Mouse (Mus musculus) limb, embryonic 10.5 days (tissue): Measurements from ENCODE around the gene Abcg1. TPM values are rescaled to one million over a fixed set of nuclear protein-coding genes. Genes with fewer than 3 reads are reported as not detected.
A peak's percentile ranks its signal among the peaks of the same experiment; 100 is the strongest.

Experiments used
- DNase-seq: peaks from one replicate; pipeline ENCODE4 v3.0.0-alpha.2; 2017; ENCODE audit warnings: low spot score
- H3K27ac ChIP-seq: fragments of 300-500 bp; sonication (generic); 2 replicates; pipeline ENCODE4 v1.5.1; 2016; ENCODE audit warnings: mild to moderate bottlenecking
- H3K27me3 ChIP-seq: fragments of 300-500 bp; sonication (generic); 2 replicates; pipeline ENCODE4 v1.6.1; 2016; ENCODE audit warnings: low read depth, mild to moderate bottlenecking; ENCODE audit not compliant: poor library complexity, severe bottlenecking
- H3K36me3 ChIP-seq: fragments of 300-500 bp; sonication (generic); 2 replicates; pipeline ENCODE4 v1.6.1; 2016; ENCODE audit warnings: mild to moderate bottlenecking, moderate library complexity
- H3K4me1 ChIP-seq: fragments of 300-500 bp; sonication (generic); 2 replicates; pipeline ENCODE4 v1.6.1; 2016
- H3K4me3 ChIP-seq: fragments of 300-500 bp; sonication (generic); 2 replicates; pipeline ENCODE4 v1.5.1; 2016; ENCODE audit warnings: mild to moderate bottlenecking, moderate library complexity
- H3K9me3 ChIP-seq: fragments of 300-500 bp; sonication (generic); replicated peaks from 2 replicates; pipeline ENCODE4 v1.6.1; 2016; ENCODE audit warnings: mild to moderate bottlenecking
- WGBS: fragments of 180-500 bp; shearing (Covaris S2); methylation state at CpG from one replicate; pipeline ENCODE4 v1.1.7; 2016; 5-methylcytosine and 5-hydroxymethylcytosine counted together
- polyA plus RNA-seq: library from polyadenylated mRNA; unstranded; fragments of >200 nt; fragmentation: Nextera tagmentation; extraction: Ambion mirVana; gene quantifications from 2 replicates; pipeline ENCODE4 v1.2.1, GENCODE M21; 2016

Gene Abcg1
- polyA plus RNA-seq, 1 experiment from 2014 or later, result 5.0 TPM

- Histone ChIP-seq H3K36me3 (no peaks in the 10 kb centered on the region), H3K4me3 (no peak overlapping the region), H3K27me3 (no peaks in the 10 kb centered on the region), H3K9me3 (no peaks in the 10 kb centered on the region), H3K27ac (no peak overlapping the region), H3K4me1 (0 out of 2 replicates have a peak, but pooled peaks cover 9% of the 10 kb centered on the region)
- no peak for DNase-seq
- 89% methylated on average over 4 of the region's 4 CpGs for WGBS
These were observed 28.1 kb upstream of the Abcg1 start for GRCm38 (mm10) chr17:31029407-31029806.

GRCm38 (mm10) chr17:31032341-31032740 lies 25.1 kb upstream of the Abcg1 start:
- Histone ChIP-seq H3K27ac (no peak overlapping the region), H3K27me3 (no peaks in the 10 kb centered on the region), H3K9me3 (no peaks in the 10 kb centered on the region), H3K4me3 (no peak overlapping the region), H3K36me3 (no peaks in the 10 kb centered on the region), H3K4me1 (0 out of 2 replicates have a peak, but pooled peaks cover 9% of the 10 kb centered on the region)
- WGBS, result 95% methylated on average over 4 of the region's 4 CpGs
- no peak for DNase-seq

GRCm38 (mm10) chr17:31033251-31033650 lies 24.2 kb upstream of the Abcg1 start:
- no peak for DNase-seq
- no peak overlapping the region for H3K27ac ChIP-seq
- no peaks in the 10 kb centered on the region for H3K9me3 ChIP-seq
- H3K4me3 ChIP-seq, result no peak overlapping the region
- H3K27me3 ChIP-seq, result no peaks in the 10 kb centered on the region
- H3K4me1 ChIP-seq, result 0 out of 2 replicates have a peak, but pooled peaks cover 8% of the 10 kb centered on the region
- H3K36me3 ChIP-seq, result no peaks in the 10 kb centered on the region
- WGBS, result 82% methylated on average over 2 of the region's 2 CpGs

GRCm38 (mm10) chr17:31034165-31034564 lies 23.3 kb upstream of the Abcg1 start:
- no peak overlapping the region for H3K4me3 ChIP-seq
- no peaks in the 10 kb centered on the region for H3K27me3 ChIP-seq
- H3K36me3 ChIP-seq, result no peaks in the 10 kb centered on the region
- no peak overlapping the region for H3K27ac ChIP-seq
- 69% methylated on average over 5 of the region's 5 CpGs for WGBS
- no peak for DNase-seq
- H3K4me1 ChIP-seq, result 0 out of 2 replicates have a peak, but pooled peaks cover 6% of the 10 kb centered on the region
- no peaks in the 10 kb centered on the region for H3K9me3 ChIP-seq

GRCm38 (mm10) chr17:31034674-31035356 lies 22.7 kb upstream of the Abcg1 start:
- H3K9me3 ChIP-seq, result no peaks in the 10 kb centered on the region
- DNase-seq, result no peak
- no peaks in the 10 kb centered on the region for H3K27me3 ChIP-seq
- 90% methylated on average over 9 of the region's 9 CpGs for WGBS
- H3K4me3 ChIP-seq, result no peak overlapping the region
- no peaks in the 10 kb centered on the region for H3K36me3 ChIP-seq
- no peak overlapping the region for H3K27ac ChIP-seq
- H3K4me1 ChIP-seq, result 0 out of 2 replicates have a peak, but pooled peaks cover 6% of the 10 kb centered on the region

- H3K27me3 ChIP-seq, result no peaks in the 10 kb centered on the region
- WGBS, result 91% methylated on average over 22 of the region's 22 CpGs
- H3K27ac ChIP-seq, result no peak overlapping the region; the same call in 1 of the 2 replicates
- H3K9me3 ChIP-seq, result no peaks in the 10 kb centered on the region
- no peak overlapping the region for H3K4me3 ChIP-seq
- H3K36me3 ChIP-seq, result no peaks in the 10 kb centered on the region
- no peak for DNase-seq
- 0 out of 2 replicates have a peak, but pooled peaks cover 6% of the 10 kb centered on the region for H3K4me1 ChIP-seq
These were observed 21.2 kb upstream of the Abcg1 start for GRCm38 (mm10) chr17:31036168-31036876.

GRCm38 (mm10) chr17:31037331-31037730 lies 20.1 kb upstream of the Abcg1 start:
- H3K4me1 ChIP-seq, result 0 out of 2 replicates have a peak, but pooled peaks cover 6% of the 10 kb centered on the region
- no peaks in the 10 kb centered on the region for H3K9me3 ChIP-seq
- no peak overlapping the region for H3K27ac ChIP-seq
- no peak for DNase-seq
- H3K36me3 ChIP-seq, result no peaks in the 10 kb centered on the region
- no peaks in the 10 kb centered on the region for H3K27me3 ChIP-seq
- H3K4me3 ChIP-seq, result no peak overlapping the region
- WGBS, result 80% methylated on average over 8 of the region's 8 CpGs

- H3K27me3 ChIP-seq, result no peaks in the 10 kb centered on the region
- H3K9me3 ChIP-seq, result no peaks in the 10 kb centered on the region
- 86% methylated on average over 4 of the region's 4 CpGs for WGBS
- no peak overlapping the region for H3K27ac ChIP-seq
- H3K4me3 ChIP-seq, result no peak overlapping the region
- DNase-seq, result no peak
- H3K4me1 ChIP-seq, result 0 out of 2 replicates have a peak, but pooled peaks cover 6% of the 10 kb centered on the region
- no peaks in the 10 kb centered on the region for H3K36me3 ChIP-seq
These were observed 19.1 kb upstream of the Abcg1 start for GRCm38 (mm10) chr17:31038381-31038780.

- Histone ChIP-seq H3K4me3 (no peak overlapping the region), H3K4me1 (0 out of 2 replicates have a peak, but pooled peaks cover 3% of the 10 kb centered on the region), H3K36me3 (no peaks in the 10 kb centered on the region), H3K27me3 (no peaks in the 10 kb centered on the region), H3K9me3 (no peaks in the 10 kb centered on the region), H3K27ac (no peak overlapping the region)
- 72% methylated on average over 7 of the region's 7 CpGs for WGBS
- DNase-seq, result no peak
These were observed 17.8 kb upstream of the Abcg1 start for GRCm38 (mm10) chr17:31039626-31040025.

GRCm38 (mm10) chr17:31040421-31040820 lies 17.1 kb upstream of the Abcg1 start:
- no peaks in the 10 kb centered on the region for H3K27me3 ChIP-seq
- H3K36me3 ChIP-seq, result no peaks in the 10 kb centered on the region
- no peak for DNase-seq
- H3K4me3 ChIP-seq, result no peak overlapping the region
- H3K4me1 ChIP-seq, result 0 out of 2 replicates have a peak, but pooled peaks cover 3% of the 10 kb centered on the region
- no peak overlapping the region for H3K27ac ChIP-seq
- whole genome bisulfite sequencing, result 79% methylated on average over 7 of the region's 7 CpGs
- H3K9me3 ChIP-seq, result no peaks in the 10 kb centered on the region

- H3K4me1 ChIP-seq, result 0 out of 2 replicates have a peak, but pooled peaks cover 3% of the 10 kb centered on the region
- DNase-seq, result no peak
- no peak overlapping the region for H3K27ac ChIP-seq
- WGBS, result 85% methylated on average over 2 of the region's 2 CpGs
- H3K4me3 ChIP-seq, result no peak overlapping the region
- H3K27me3 ChIP-seq, result no peaks in the 10 kb centered on the region
- no peaks in the 10 kb centered on the region for H3K9me3 ChIP-seq
- no peaks in the 10 kb centered on the region for H3K36me3 ChIP-seq
These were observed 14.7 kb upstream of the Abcg1 start for GRCm38 (mm10) chr17:31042751-31043150.

- DNase-seq, result no peak
- Histone ChIP-seq H3K27ac (peak overlapping the region; percentile 56; the same call in 1 of the 2 replicates), H3K27me3 (peaks cover 67% of the 10 kb centered on the region), H3K4me3 (peak overlapping the region; percentile 57), H3K4me1 (peaks cover 39% of the 10 kb centered on the region), H3K36me3 (no peaks in the 10 kb centered on the region), H3K9me3 (no peaks in the 10 kb centered on the region; the same call in 1 of the 2 replicates)
- WGBS, result 2% methylated on average over 31 of the region's 31 CpGs
These were observed 643 bp downstream of the Abcg1 start for GRCm38 (mm10) chr17:31057891-31058744.
